Mouse (Mus musculus) forebrain, postnatal 0 days (tissue): Measurements from ENCODE around the gene C1s2. TPM values are rescaled to one million over a fixed set of nuclear protein-coding genes. Genes with fewer than 3 reads are reported as not detected.

Experiments
- ATAC-seq: fragments of 200-750 bp; cut with Nextera tagmentation; 2 replicates; pipeline ENCODE4 v1.8.0; 2017; ENCODE audit warnings: mild to moderate bottlenecking, moderate library complexity
- DNase-seq: peaks from one replicate; pipeline ENCODE4 v3.0.0-alpha.2; 2015
- H3K27ac ChIP-seq: fragments of 300-500 bp; sonication (generic); 2 replicates; pipeline ENCODE4 v1.5.1; 2014; ENCODE audit warnings: low read depth, mild to moderate bottlenecking, antibody characterized with exemption, low read length, moderate library complexity, mixed read lengths
- H3K27me3 ChIP-seq: fragments of 300-500 bp; sonication (generic); 2 replicates; pipeline ENCODE4 v1.6.1; 2014; ENCODE audit warnings: mild to moderate bottlenecking, low read length, mixed read lengths; ENCODE audit not compliant: insufficient read depth
- H3K36me3 ChIP-seq: fragments of 300-500 bp; sonication (generic); 2 replicates; pipeline ENCODE4 v1.6.1; 2014; ENCODE audit warnings: mild to moderate bottlenecking, moderate library complexity; ENCODE audit not compliant: insufficient read depth
- H3K4me1 ChIP-seq: fragments of 300-500 bp; sonication (generic); 2 replicates; pipeline ENCODE4 v1.6.1; 2014; ENCODE audit warnings: antibody characterized with exemption; ENCODE audit not compliant: insufficient read depth
- H3K4me2 ChIP-seq: fragments of 300-500 bp; sonication (generic); 2 replicates; pipeline ENCODE4 v1.6.1; 2014; ENCODE audit warnings: low read depth, mild to moderate bottlenecking, moderate library complexity
- H3K4me3 ChIP-seq: fragments of 300-500 bp; sonication (generic); 2 replicates; pipeline ENCODE4 v1.5.1; 2014; ENCODE audit warnings: low read depth, low read length, mixed read lengths
- H3K9ac ChIP-seq: fragments of 300-500 bp; sonication (generic); 2 replicates; pipeline ENCODE4 v1.6.1; 2014; ENCODE audit warnings: mild to moderate bottlenecking
- H3K9me3 ChIP-seq: fragments of 300-500 bp; sonication (generic); 2 replicates; pipeline ENCODE4 v1.6.1; 2016; ENCODE audit warnings: low read length
- CTCF ChIP-seq: sonication (generic); IDR thresholded peaks from 2 replicates; pipeline ENCODE4 v1.5.1; 2016; ENCODE audit warnings: antibody characterized with exemption, control low read depth, low read depth
- WGBS: fragments of 180-500 bp; shearing (Covaris S2); extraction: QIAGEN DNeasy Blood & Tissue Kit; methylation state at CpG from one replicate; pipeline ENCODE4 v1.1.7; 2014; 5-methylcytosine and 5-hydroxymethylcytosine counted together
- polyA plus RNA-seq: library from polyadenylated mRNA; unstranded; fragments of >200 nt; fragmentation: Nextera tagmentation; extraction: Ambion mirVana; gene quantifications from 2 replicates; pipeline ENCODE4 v1.2.1, GENCODE M21; 2015
- total RNA-seq: library from RNA; depleted of rRNA; stranded (reverse); fragments of >200 nt; gene quantifications from 2 replicates; pipeline ENCODE4 v1.2.3, GENCODE M21; 2014

The C1s2 gene
- total and polyA plus RNA-seq, 2 experiments from 2014 or later: 0.17 to 0.19 TPM

GRCm38 (mm10) chr6:124673619-124674018 lies 37.7 kb upstream of the C1s2 start:
- DNase-seq (no peak), ATAC-seq (no peak)
- H3K9ac ChIP-seq: no peak overlapping the region

GRCm38 (mm10) chr6:124672100-124672499 lies 36.2 kb upstream of the C1s2 start:
- no peak for ATAC-seq
- no peak for TF ChIP-seq CTCF
- H3K4me2 ChIP-seq: no peak overlapping the region

More at GRCm38 (mm10) chr6:124673619-124674018, 37.7 kb upstream of the C1s2 start:
- TF ChIP-seq CTCF: no peak
- H3K27ac ChIP-seq: no peak overlapping the region
- WGBS: 73% methylated on average over 9 of the region's 9 CpGs
- no peaks in the 10 kb centered on the region for H3K4me1 ChIP-seq
- no peak overlapping the region for H3K4me2 ChIP-seq
- H3K36me3 ChIP-seq: no peaks in the 10 kb centered on the region; the same call in 1 of the 2 replicates
- H3K27me3 ChIP-seq: no peaks in the 10 kb centered on the region
- H3K9me3 ChIP-seq: no peaks in the 10 kb centered on the region
- no peak overlapping the region for H3K4me3 ChIP-seq

GRCm38 (mm10) chr6:124670281-124670900 lies 34.5 kb upstream of the C1s2 start:
- ATAC-seq (no peak), DNase-seq (no peak)
- no peak overlapping the region for H3K27ac ChIP-seq
- no peaks in the 10 kb centered on the region for H3K4me1 ChIP-seq
- no peaks in the 10 kb centered on the region for H3K9me3 ChIP-seq
- H3K9ac ChIP-seq: no peak overlapping the region
- no peak for TF ChIP-seq CTCF
- H3K4me3 ChIP-seq: no peak overlapping the region
- H3K27me3 ChIP-seq: no peaks in the 10 kb centered on the region
- no peaks in the 10 kb centered on the region; the same call in 1 of the 2 replicates for H3K36me3 ChIP-seq
- no peak overlapping the region for H3K4me2 ChIP-seq
- 91% methylated on average over 7 of the region's 7 CpGs for WGBS

More at GRCm38 (mm10) chr6:124672100-124672499, 36.2 kb upstream of the C1s2 start:
- no peak overlapping the region for H3K4me3 ChIP-seq
- no peaks in the 10 kb centered on the region for H3K9me3 ChIP-seq
- H3K9ac ChIP-seq: no peak overlapping the region
- H3K27ac ChIP-seq: no peak overlapping the region
- DNase-seq: no peak
- H3K4me1 ChIP-seq: no peaks in the 10 kb centered on the region
- no peaks in the 10 kb centered on the region; the same call in 1 of the 2 replicates for H3K36me3 ChIP-seq
- no peaks in the 10 kb centered on the region for H3K27me3 ChIP-seq
- 49% methylated on average over 6 of the region's 6 CpGs for WGBS

GRCm38 (mm10) chr6:124669234-124669859 lies 33.5 kb upstream of the C1s2 start:
- Histone ChIP-seq H3K4me1 (no peaks in the 10 kb centered on the region), H3K27me3 (no peaks in the 10 kb centered on the region), H3K36me3 (no peaks in the 10 kb centered on the region), H3K4me2 (no peak overlapping the region), H3K9me3 (no peaks in the 10 kb centered on the region), H3K9ac (no peak overlapping the region), H3K4me3 (no peak overlapping the region), H3K27ac (no peak overlapping the region)
- ATAC-seq (no peak), DNase-seq (no peak)
- WGBS: 87% methylated on average over 11 of the region's 11 CpGs
- no peak for TF ChIP-seq CTCF

GRCm38 (mm10) chr6:124665011-124665410 lies 29.1 kb upstream of the C1s2 start:
- TF ChIP-seq CTCF: no peak
- 88% methylated on average over 10 of the region's 10 CpGs for WGBS

GRCm38 (mm10) chr6:124664256-124664655 lies 28.4 kb upstream of the C1s2 start:
- H3K4me3 ChIP-seq: no peak overlapping the region
- DNase-seq: no peak

More at GRCm38 (mm10) chr6:124665011-124665410, 29.1 kb upstream of the C1s2 start:
- Histone ChIP-seq H3K9me3 (no peaks in the 10 kb centered on the region), H3K4me3 (no peak overlapping the region), H3K36me3 (no peaks in the 10 kb centered on the region), H3K27me3 (no peaks in the 10 kb centered on the region), H3K4me1 (0 out of 2 replicates have a peak, but pooled peaks cover 4% of the 10 kb centered on the region), H3K27ac (no peak overlapping the region), H3K4me2 (no peak overlapping the region), H3K9ac (no peak overlapping the region)
- ATAC-seq (no peak), DNase-seq (no peak)

GRCm38 (mm10) chr6:124663424-124663795 lies 27.5 kb upstream of the C1s2 start:
- no peak for ATAC-seq
- Histone ChIP-seq H3K9ac (peak overlapping the region; percentile 47), H3K27ac (peak overlapping the region; percentile 62), H3K36me3 (no peaks in the 10 kb centered on the region), H3K4me1 (0 out of 2 replicates have a peak, but pooled peaks cover 4% of the 10 kb centered on the region), H3K4me2 (peak overlapping the region; percentile 64), H3K4me3 (peak overlapping the region; percentile 48), H3K27me3 (no peaks in the 10 kb centered on the region), H3K9me3 (no peaks in the 10 kb centered on the region)
- WGBS: 21% methylated on average over 13 of the region's 13 CpGs
- DNase-seq: no peak
- TF ChIP-seq CTCF: no peak

More at GRCm38 (mm10) chr6:124664256-124664655, 28.4 kb upstream of the C1s2 start:
- Histone ChIP-seq H3K27me3 (no peaks in the 10 kb centered on the region), H3K9me3 (no peaks in the 10 kb centered on the region), H3K4me2 (no peak overlapping the region), H3K36me3 (no peaks in the 10 kb centered on the region), H3K9ac (no peak overlapping the region), H3K4me1 (0 out of 2 replicates have a peak, but pooled peaks cover 4% of the 10 kb centered on the region), H3K27ac (no peak overlapping the region)
- WGBS: 87% methylated on average over 7 of the region's 7 CpGs
- ATAC-seq: no peak
- TF ChIP-seq CTCF: no peak
